Mouse (Mus musculus) mouse embryonic stem cell (cell line): ENCODE data around the gene Olfr887.

ENCODE experiments used
- in situ Hi-C, 2 experiments: fragments of 300-500 bp; cut with MboI; formaldehyde crosslinking; loops; 1 replicate in 1 of 2; 3 replicates in 1 of 2; pipeline ENCODE4 v1.14.3; 2019 to 2020; ENCODE audit warnings: low sequenced_read_pairs in 2 of 2, low pct_unique_long_range_greater_than_20kb in 1 of 2, mixed read lengths in 1 of 2; ENCODE audit not compliant: unreplicated experiment in 1 of 2

The Olfr887 gene

DNA sequence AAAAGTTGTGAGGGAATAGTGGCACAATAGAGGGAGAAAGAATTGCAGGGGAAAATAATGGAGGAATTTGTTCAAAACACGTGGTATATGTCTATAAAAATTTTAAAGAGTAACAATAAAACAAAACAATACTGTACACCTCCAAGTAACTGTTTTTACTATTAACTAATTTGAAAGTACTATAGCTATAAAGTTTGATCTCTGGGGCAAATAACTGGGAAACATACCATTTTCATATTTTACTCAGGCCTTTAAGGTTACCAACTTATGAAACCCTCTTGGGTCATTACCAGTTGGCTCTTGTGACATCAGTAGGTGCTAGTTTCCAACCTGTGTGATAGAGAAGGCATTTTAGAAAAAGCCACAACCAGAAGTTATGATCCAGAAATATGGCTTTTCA, at the start of gene Olfr887:
Gene Olfr887, plus strand, starts transcription at position 301 of the 400 bp plus-strand sequence.
- in situ Hi-C loops = no loop called here

DNA sequence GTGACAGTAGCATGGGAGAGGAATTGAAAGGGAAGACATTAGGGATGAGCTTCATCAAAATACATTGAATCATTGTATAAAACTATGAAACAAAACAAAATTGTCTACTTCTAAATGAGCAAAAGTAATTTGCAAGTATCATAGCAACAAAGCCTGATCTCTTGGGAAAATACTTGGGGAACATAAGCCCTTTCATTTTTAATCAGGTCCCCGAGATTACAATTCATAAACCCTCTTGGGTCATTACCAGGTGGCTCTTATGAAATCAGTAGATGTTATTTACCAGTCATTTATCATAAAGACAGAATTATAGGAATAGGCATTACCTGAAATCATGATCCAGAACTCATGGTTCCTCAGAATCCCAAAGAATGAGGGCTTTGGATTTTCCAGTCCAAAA, 37.6 kb upstream of the Olfr887 start, which contains the start of gene Olfr884:
Gene Olfr884, plus strand, starts transcription at position 301 of the 400 bp plus-strand sequence.
- in situ Hi-C loops = no loop called here

GRCm38 (mm10) chr9:38061022-38061421, 22.9 kb upstream of the Olfr887 start, which contains the start of gene Olfr885:
Olfr885 (plus strand) TSS chr9:38061322.
- in situ Hi-C loops = no loop called here

DNA sequence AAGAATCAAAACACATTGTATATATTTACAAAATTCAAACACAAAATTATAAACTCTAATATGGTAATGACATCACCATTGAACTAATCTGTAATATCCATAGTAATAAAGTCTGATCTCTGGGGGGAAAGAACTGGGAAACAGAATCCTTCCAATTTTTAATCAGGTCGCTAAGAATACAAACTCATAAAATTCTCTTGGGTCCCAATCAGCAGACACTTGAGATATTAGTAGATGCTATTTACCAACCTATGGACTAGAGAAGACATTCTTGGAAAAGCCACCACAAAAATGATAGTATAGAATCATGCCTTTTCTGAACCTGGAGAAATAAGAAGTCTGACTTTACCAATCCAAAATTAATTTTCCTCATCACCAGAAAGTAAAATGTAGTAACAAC, 24.0 kb downstream of the Olfr887 start, which contains the start of gene Olfr888:
Gene Olfr888, plus strand, starts transcription at position 301 of the 400 bp plus-strand sequence.
- in situ Hi-C loops = no loop called here

DNA sequence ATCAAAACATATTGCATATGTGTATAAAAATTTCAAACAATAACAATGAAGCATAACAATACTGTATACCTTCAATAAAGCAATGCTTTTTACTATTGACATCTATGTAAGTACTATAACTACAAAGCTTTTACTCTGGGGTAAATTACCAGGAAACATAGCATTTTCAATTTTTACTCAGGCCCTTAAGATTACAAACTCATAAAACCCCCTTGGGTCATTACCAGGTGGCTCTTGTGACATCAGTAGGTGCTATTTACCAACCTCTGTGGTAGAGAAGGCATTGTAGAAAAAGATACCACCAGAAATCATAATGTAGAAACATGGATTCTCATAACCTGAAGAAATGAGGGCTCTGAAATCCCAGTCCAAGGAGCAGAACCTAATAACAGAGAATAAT, 31.0 kb downstream of the Olfr887 start, which contains the start of gene Olfr889:
Gene Olfr889, plus strand, starts transcription at position 301 of the 400 bp plus-strand sequence.
- in situ Hi-C loops = no loop called here
